Mouse (Mus musculus): ENCODE results near the gene Mrps31. TPM values are rescaled to one million over a fixed set of nuclear protein-coding genes. Genes with fewer than 3 reads are reported as not detected.

The Mrps31 gene
- total and polyA plus RNA-seq, 3 experiments = 22.0 to 53.7 (median 30.0) TPM

- no peak for TF ChIP-seq USF1 (IDR thresholded peaks at IDR 0.05; ENCODE audit: low read depth, low read length)
- no peak for TF ChIP-seq ELF1 (IDR thresholded peaks at IDR 0.05; ENCODE audit: low read depth, low read length)
- no peak for TF ChIP-seq MXI1 (IDR thresholded peaks at IDR 0.05; ENCODE audit: low read depth, low read length)
- no peak for TF ChIP-seq UBTF (IDR thresholded peaks at IDR 0.05; ENCODE audit: low read depth, low read length)
- no peak for TF ChIP-seq NRF1 (IDR thresholded peaks at IDR 0.05; ENCODE audit: low read depth, low read length)
- no peak for TF ChIP-seq ZC3H11A (IDR thresholded peaks at IDR 0.05; ENCODE audit: low read depth, low read length)
These were observed 34.3 kb upstream of the Mrps31 start (continued) for GRCm38 (mm10) chr8:22376903-22377302.

- in situ Hi-C loops (cut with MboI; ENCODE audit: low pct_ligation_motif_present, low pct_unique_long_range_greater_than_20kb, low sequenced_read_pairs) = loop anchor here (10.0 kb wide), 1 partner anchor 186 kb away; the partner anchor contains the start of gene Vps36
- TF ChIP-seq MYC (IDR thresholded peaks at IDR 0.05; ENCODE audit: low read depth, low read length) (no peak), JUND (conservative IDR thresholded peaks at IDR 0.05; ENCODE audit: low read depth, low read length) (no peak), UBTF (IDR thresholded peaks at IDR 0.05; ENCODE audit: low read depth, low read length) (no peak), MEF2A (IDR thresholded peaks at IDR 0.05; ENCODE audit: borderline replicate concordance, low read depth, low read length) (no peak), GABPA (IDR thresholded peaks at IDR 0.05; ENCODE audit: insufficient replicate concordance, low read depth, low read length) (no peak), CHD1 (IDR thresholded peaks at IDR 0.05; ENCODE audit: low read depth, low read length) (no peak), MAX (IDR thresholded peaks at IDR 0.05; ENCODE audit: low read length) (no peak), JUN (IDR thresholded peaks at IDR 0.05; ENCODE audit: insufficient read depth, low read depth, low read length) (no peak), ZKSCAN1 (IDR thresholded peaks at IDR 0.05; ENCODE audit: borderline replicate concordance, low read depth, low read length) (no peak), SMC3 (IDR thresholded peaks at IDR 0.05; ENCODE audit: low read depth, low read length) (no peak), MAFK (IDR thresholded peaks at IDR 0.05; ENCODE audit: insufficient replicate concordance, low read length) (no peak), PAX5 (IDR thresholded peaks at IDR 0.05; ENCODE audit: low read length) (no peak), POLR2AphosphoS2 (IDR thresholded peaks at IDR 0.05; ENCODE audit: low read depth, low read length) (no peak), RAD21 (IDR thresholded peaks at IDR 0.05; ENCODE audit: low read depth, low read length) (no peak)
- dilution Hi-C loops (cut with MboI; ENCODE audit: extremely low pct_ligation_motif_present, extremely low pct_unique_long_range_greater_than_20kb, low sequenced_read_pairs) = no loop called here
- Histone ChIP-seq H3K27ac (ENCODE audit: insufficient read depth, low read depth) (no peak overlapping the region), H3K79me2 (replicated peaks; ENCODE audit: control insufficient read depth, extremely low read depth, insufficient read depth, poor library complexity, severe bottlenecking) (no peaks in the 10 kb centered on the region), H3K9me3 (replicated peaks; ENCODE audit: low read length) (no peaks in the 10 kb centered on the region), H3K4me1 (ENCODE audit: control insufficient read depth in 1 of 2, insufficient read depth in 2 of 2) (peaks cover 0 to 13% of the 10 kb centered on the region in 2 experiments; a peak in 2 of 4 replicates), H3K36me3 (replicated peaks in 1 of 2; ENCODE audit: control insufficient read depth in 1 of 2, insufficient read depth in 1 of 2, low read length in 1 of 2) (peaks cover 7 to 56% of the 10 kb centered on the region in 2 experiments), H3K4me2 (ENCODE audit: insufficient read depth, low read depth, poor library complexity, severe bottlenecking) (no peak overlapping the region), H3K4me3 (replicated peaks in 1 of 3; ENCODE audit: low read depth in 2 of 3, low read length in 2 of 3, poor library complexity in 1 of 3) (no peak overlapping the region), H3K9ac (ENCODE audit: insufficient read depth, low read depth) (no peak overlapping the region), H3K27me3 (replicated peaks) (no peaks in the 10 kb centered on the region)
- no peak for DNase-seq (ENCODE audit: extremely low read depth)
These were observed 30.2 kb upstream of the Mrps31 start for GRCm38 (mm10) chr8:22380934-22381333.
